Mouse (Mus musculus): ENCODE measurements around the gene Rfng. TPM values are rescaled to one million over a fixed set of nuclear protein-coding genes. Genes with fewer than 3 reads are reported as not detected.
"Not testable (repeated sequence)": the region's sequence is repeated elsewhere in the genome, so short reads cannot be mapped to it uniquely, and the experiment has no call there.

Gene Rfng
- polyA plus RNA-seq, 1 experiment = 26.0 TPM

DNA sequence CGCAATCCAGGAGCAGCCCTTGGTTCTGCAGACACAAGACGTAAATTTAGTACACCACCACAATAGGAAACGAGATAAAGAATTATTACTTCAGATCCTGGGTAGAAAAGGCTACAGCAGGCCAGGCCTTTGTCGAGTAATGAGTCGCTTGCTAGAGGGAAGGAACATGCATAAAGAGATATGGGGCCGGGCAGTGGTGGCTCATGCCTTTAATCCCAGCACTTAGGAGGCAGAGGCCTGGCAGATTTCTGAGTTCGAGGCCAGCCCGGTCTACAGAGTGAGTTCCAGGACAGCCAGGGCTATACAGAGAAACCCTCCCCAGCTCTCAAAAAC is 12.6 kb upstream of the Rfng start:
- Histone ChIP-seq H3K4me1 (peaks cover 78% of the 10 kb centered on the region), H3K9me3 (no peaks in the 10 kb centered on the region), H3K36me3 (replicated peaks; ENCODE audit: low read length) (peaks cover 34% of the 10 kb centered on the region), H3K4me3 (replicated peaks) (peak overlapping the region; percentile 99), H3K27me3 (replicated peaks) (no peaks in the 10 kb centered on the region)
- no peak for TF ChIP-seq GATA1 (IDR thresholded peaks at IDR 0.05; ENCODE audit: borderline replicate concordance, low read length)
- TF ChIP-seq FLI1 (IDR thresholded peaks at IDR 0.05; ENCODE audit: low read length) = no peak

DNA sequence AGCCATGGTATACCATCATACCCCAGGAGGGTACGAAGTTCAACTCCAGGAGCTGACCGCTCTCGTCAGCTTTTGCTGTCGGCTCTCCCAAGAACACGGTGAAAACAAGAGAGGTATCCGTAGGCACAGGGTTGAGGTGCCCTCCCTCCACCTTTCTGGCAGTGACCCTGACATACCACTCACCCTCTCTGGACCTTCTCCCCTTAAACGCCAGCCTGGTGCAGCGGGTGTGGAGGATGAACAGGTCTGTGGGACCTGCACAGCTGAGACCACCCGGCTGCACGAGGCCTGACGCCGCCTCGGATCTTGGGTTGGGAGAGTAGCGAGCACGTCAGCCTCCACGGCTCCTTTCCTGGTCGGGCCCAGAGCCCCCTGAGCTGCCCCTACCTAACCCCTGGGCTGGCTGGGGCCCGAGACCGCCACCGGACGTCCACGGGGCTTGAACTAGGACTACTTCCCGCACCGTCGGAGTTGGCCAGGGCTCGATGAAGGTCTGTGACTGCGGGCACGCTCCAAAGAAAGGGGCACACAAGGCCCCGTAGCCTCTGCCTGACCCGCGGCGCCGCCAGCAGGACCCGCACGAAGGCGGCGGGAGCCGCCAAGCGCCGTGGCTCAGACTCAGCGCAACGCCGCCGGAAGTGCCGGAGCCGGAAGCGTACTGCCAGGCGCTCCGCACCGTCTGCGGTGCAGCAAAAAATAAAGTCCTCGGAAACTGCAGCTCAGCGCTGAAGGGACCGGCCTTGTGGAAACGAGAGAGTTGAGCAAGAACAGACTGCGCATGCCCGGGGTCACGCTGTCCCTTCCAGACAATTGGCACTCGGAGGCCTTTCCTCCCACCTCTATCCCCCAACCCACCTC is 12.0 kb upstream of the Rfng start, which contains the start of gene Dus1l:
TSS of gene Dus1l (minus strand) at position 648 of the 858 bp plus-strand sequence.
- H3K9me3 ChIP-seq = no peaks in the 10 kb centered on the region
- no peaks in the 10 kb centered on the region for H3K27me3 ChIP-seq (replicated peaks)
- TF ChIP-seq GATA1 (IDR thresholded peaks at IDR 0.05; ENCODE audit: borderline replicate concordance, low read length) (no peak), FLI1 (IDR thresholded peaks at IDR 0.05; ENCODE audit: low read length) (peak; percentile 73; the same call in 1 of the 2 replicates)
- H3K4me1 ChIP-seq = peaks cover 74% of the 10 kb centered on the region
- H3K4me3 ChIP-seq (replicated peaks) = peak within 1 kb of the TSS; percentile 99
- H3K36me3 ChIP-seq (replicated peaks; ENCODE audit: low read length) = peaks cover 40% of the 10 kb centered on the region

DNA sequence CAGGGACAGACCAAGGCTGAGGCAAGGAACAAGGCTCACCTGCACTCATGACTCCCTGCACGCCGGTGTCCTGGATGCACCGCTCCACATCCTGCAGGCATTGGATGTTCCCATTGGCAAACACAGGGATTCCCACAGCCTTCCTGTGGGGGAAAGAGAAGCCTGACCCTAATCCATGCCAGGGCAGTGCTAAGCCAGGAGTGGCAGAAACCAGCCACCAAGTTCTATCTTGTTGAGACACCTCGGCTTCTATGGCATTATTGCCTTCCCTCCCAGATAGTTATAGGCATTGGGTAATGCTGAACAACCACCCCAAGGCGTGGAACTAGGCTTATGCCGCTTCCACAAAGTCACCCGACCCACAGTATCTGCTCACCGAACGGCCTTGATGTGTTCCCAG is 8.6 kb upstream of the Rfng start:
- peaks cover 71% of the 10 kb centered on the region for H3K36me3 ChIP-seq (replicated peaks; ENCODE audit: low read length)
- TF ChIP-seq FLI1 (IDR thresholded peaks at IDR 0.05; ENCODE audit: low read length) (no peak), GATA1 (IDR thresholded peaks at IDR 0.05; ENCODE audit: borderline replicate concordance, low read length) (no peak)

DNA sequence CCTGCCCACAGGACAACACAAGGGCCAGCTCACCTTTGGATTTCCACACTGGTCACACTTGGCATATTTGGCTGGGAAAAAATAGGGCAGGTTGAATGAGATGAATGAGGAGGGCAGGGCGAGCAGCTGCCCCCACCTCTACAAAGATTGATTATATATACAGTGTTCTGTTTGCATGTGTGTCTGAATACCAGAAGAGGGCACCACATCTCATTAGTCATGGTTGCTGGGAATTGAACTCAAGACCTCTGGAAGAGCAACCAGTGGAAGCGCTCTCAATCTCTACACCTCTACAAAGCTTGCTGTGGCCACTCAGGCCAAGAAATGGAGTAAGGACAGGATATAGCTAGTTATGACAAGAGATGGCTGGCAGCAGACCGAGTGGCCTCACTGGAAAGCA is 5.8 kb upstream of the Rfng start:
- Histone ChIP-seq H3K27me3 (replicated peaks) (no peaks in the 10 kb centered on the region), H3K4me1 (peaks cover 48% of the 10 kb centered on the region), H3K9me3 (no peaks in the 10 kb centered on the region), H3K36me3 (replicated peaks; ENCODE audit: low read length) (peaks cover 92% of the 10 kb centered on the region), H3K4me3 (replicated peaks) (no peak overlapping the region)
- no peak for TF ChIP-seq FLI1 (IDR thresholded peaks at IDR 0.05; ENCODE audit: low read length)
- TF ChIP-seq GATA1 (IDR thresholded peaks at IDR 0.05; ENCODE audit: borderline replicate concordance, low read length) = no peak

More for the DNA sequence above, 8.6 kb upstream of the Rfng start:
- no peaks in the 10 kb centered on the region for H3K9me3 ChIP-seq
- H3K4me3 ChIP-seq (replicated peaks) = no peak overlapping the region
- H3K4me1 ChIP-seq = peaks cover 47% of the 10 kb centered on the region
- H3K27me3 ChIP-seq (replicated peaks) = no peaks in the 10 kb centered on the region

DNA sequence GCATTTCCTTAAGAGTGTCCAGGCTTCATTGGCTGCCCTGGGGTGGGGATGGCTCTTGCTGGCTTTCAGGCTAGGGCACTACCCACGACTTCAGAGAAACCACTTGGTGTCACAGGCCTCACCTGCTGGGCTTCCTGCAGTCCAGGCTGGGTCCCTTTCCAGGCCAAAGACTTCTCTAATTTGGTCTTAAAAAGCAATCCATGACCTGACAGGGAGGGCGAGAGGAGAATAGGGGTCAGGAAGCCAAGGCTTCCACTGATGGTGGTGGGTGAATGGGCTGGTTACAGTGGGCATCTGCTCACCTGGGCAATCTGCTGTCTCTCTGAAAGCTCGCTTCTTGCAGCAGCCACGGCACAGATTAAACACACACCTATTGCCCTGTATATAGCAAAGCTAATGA is 5.3 kb upstream of the Rfng start:
- TF ChIP-seq GATA1 (IDR thresholded peaks at IDR 0.05; ENCODE audit: borderline replicate concordance, low read length) = no peak
- no peak for TF ChIP-seq FLI1 (IDR thresholded peaks at IDR 0.05; ENCODE audit: low read length)
- Histone ChIP-seq H3K27me3 (replicated peaks) (no peaks in the 10 kb centered on the region), H3K9me3 (no peaks in the 10 kb centered on the region), H3K4me1 (peaks cover 46% of the 10 kb centered on the region), H3K36me3 (replicated peaks; ENCODE audit: low read length) (peaks cover 88% of the 10 kb centered on the region), H3K4me3 (replicated peaks) (no peak overlapping the region)

DNA sequence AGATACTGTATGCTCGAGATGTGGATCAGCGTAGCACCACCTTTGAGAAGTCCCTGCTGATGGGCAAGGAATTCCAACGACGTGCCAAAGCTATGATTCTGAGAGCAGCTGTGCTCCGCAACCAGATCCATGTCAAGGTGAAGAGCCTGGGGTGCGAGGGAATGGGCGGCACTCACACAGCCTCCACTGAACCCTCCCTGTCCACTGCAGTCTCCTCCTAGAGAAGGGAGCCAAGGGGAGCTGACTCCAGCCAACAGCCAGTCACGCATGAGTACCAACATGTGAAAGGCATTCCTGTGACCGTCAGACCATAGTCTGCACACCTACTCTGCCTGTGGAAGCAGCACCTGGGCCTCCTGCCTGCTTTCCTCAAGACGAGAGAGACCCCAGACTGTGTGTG is 4.5 kb upstream of the Rfng start:
- not testable (repeated sequence) for H3K9me3 ChIP-seq; H3K27me3 ChIP-seq (replicated peaks); H3K4me3 ChIP-seq (replicated peaks)
- Histone ChIP-seq H3K36me3 (replicated peaks; ENCODE audit: low read length) (peaks cover 79% of the 10 kb centered on the region), H3K4me1 (peaks cover 40% of the 10 kb centered on the region)

DNA sequence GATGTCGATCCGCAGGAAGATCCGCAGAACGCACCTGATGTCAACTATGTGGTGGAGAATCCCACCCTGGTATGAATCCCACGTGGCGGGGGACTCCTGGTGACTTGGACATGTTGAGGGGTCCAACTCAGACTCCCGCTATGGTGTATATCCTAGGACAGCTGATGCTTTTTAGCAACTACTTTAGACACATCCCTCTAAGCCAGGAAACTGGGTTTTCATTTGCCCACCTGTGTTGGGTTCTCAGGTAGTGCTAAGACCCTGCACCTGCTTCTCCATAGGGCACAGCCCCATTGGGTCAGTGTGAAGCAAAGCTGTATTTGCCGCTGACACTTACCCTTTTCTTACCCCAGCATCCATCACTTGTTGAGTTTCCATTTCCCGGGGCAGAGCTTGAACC is 1.1 kb upstream of the Rfng start:
- Histone ChIP-seq H3K9me3 (no peaks in the 10 kb centered on the region), H3K4me3 (replicated peaks) (peak overlapping the region; percentile 97), H3K36me3 (replicated peaks; ENCODE audit: low read length) (peaks cover 70% of the 10 kb centered on the region), H3K27me3 (replicated peaks) (peaks cover 2% of the 10 kb centered on the region), H3K4me1 (peaks cover 46% of the 10 kb centered on the region)
- TF ChIP-seq GATA1 (IDR thresholded peaks at IDR 0.05; ENCODE audit: borderline replicate concordance, low read length) (no peak), FLI1 (IDR thresholded peaks at IDR 0.05; ENCODE audit: low read length) (no peak)

DNA sequence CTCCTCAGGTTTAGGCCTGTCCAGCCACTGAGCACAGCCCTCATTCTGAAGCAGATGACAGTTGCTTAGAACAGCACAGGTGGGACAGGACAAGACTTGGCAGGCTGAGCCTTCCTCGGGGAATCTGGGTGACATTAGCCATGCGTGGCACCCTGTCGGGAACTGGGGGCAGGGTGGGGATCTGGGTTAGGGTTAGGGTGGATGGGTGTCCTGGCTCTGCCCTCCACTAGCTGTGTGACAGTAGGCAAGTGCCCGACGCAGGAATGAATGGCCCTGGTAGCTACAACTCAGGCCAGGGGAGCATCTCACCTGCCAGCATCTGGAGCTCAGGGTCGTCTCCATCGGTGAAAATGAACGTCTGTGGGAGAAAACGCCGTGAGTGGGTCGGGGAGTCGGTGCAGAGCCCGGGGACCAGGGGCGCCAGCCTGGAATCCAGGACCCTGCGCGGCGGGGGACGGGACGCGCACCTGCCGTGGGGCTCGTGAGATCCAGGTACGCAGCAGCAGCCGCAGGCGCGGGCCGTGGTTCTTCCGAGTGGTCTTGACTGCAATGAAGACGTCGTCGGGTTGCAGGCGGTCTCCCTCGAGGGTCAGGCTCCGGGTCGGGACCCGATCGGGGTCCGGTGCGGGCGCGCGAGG is 462 bp downstream of the Rfng start:
- no peak for TF ChIP-seq FLI1 (IDR thresholded peaks at IDR 0.05; ENCODE audit: low read length)
- TF ChIP-seq GATA1 (IDR thresholded peaks at IDR 0.05; ENCODE audit: borderline replicate concordance, low read length) = no peak
- Histone ChIP-seq H3K9me3 (no peaks in the 10 kb centered on the region), H3K27me3 (replicated peaks) (peaks cover 2% of the 10 kb centered on the region), H3K36me3 (replicated peaks; ENCODE audit: low read length) (peaks cover 62% of the 10 kb centered on the region), H3K4me1 (peaks cover 46% of the 10 kb centered on the region), H3K4me3 (replicated peaks) (peak overlapping the region; percentile 97)

DNA sequence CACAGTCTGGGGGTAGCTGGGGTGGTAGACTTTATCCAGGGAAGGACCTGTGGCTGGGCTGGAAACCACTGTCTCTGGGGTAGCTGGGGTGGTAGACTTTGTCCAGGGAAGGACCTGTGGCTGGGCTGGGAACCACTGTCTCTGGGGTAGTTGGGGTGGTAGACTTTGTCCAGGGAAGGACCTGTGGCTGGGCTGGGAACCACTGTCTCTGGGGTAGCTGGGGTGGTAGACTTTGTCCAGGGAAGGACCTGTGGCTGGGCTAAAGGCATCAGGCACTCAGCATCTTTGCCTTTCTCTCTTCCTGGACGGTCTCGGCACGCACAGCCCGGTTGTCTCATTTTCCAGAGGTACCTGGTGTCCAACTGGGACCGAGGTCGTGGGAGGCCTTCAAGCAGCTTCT is 2.6 kb downstream of the Rfng start:
- not testable (repeated sequence) for H3K27me3 ChIP-seq (replicated peaks); H3K9me3 ChIP-seq; H3K4me3 ChIP-seq (replicated peaks)
- Histone ChIP-seq H3K36me3 (replicated peaks; ENCODE audit: low read length) (peaks cover 40% of the 10 kb centered on the region), H3K4me1 (peaks cover 46% of the 10 kb centered on the region)

DNA sequence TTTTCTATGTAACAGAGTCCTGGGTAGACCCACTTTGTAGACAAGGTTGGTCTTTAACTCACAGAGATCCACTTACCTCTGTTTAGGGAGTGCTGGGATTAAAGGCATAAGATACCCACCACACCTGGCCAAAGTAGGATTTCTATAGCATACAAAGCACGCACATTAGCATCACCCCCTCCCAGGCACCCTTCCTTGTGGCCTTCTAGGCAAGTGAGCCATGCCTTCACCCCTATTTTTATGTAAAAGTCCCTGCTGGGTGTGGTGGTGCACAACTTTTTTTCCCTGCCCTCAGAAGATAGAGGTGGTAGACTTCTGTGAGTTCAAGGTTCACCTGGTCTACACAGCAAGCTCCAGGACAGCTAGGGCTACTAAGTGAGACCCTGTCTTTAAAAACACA is 4.1 kb downstream of the Rfng start:
- H3K4me3 ChIP-seq (replicated peaks) = no peak overlapping the region
- H3K36me3 ChIP-seq (replicated peaks; ENCODE audit: low read length) = peaks cover 30% of the 10 kb centered on the region
- no peak for TF ChIP-seq FLI1 (IDR thresholded peaks at IDR 0.05; ENCODE audit: low read length)
- TF ChIP-seq GATA1 (IDR thresholded peaks at IDR 0.05; ENCODE audit: borderline replicate concordance, low read length) = no peak

More for the DNA sequence above, 4.1 kb downstream of the Rfng start:
- H3K4me1 ChIP-seq = peaks cover 38% of the 10 kb centered on the region
- no peaks in the 10 kb centered on the region for H3K9me3 ChIP-seq
- H3K27me3 ChIP-seq (replicated peaks) = peaks cover 9% of the 10 kb centered on the region

Data from megakaryocyte, embryonic 14.5 days (primary cell).